Mouse (Mus musculus): ENCODE data around the gene Prune1. TPM values are rescaled to one million over a fixed set of nuclear protein-coding genes. Genes with fewer than 3 reads are reported as not detected.
A peak's percentile ranks its signal among the peaks of the same experiment; 100 is the strongest.
"Not testable (repeated sequence)": the region's sequence is repeated elsewhere in the genome, so short reads cannot be mapped to it uniquely, and the experiment has no call there.

Prune1 gene
- total RNA-seq, 2 experiments from 2014 or later: 63.9 to 69.3 TPM

DNA sequence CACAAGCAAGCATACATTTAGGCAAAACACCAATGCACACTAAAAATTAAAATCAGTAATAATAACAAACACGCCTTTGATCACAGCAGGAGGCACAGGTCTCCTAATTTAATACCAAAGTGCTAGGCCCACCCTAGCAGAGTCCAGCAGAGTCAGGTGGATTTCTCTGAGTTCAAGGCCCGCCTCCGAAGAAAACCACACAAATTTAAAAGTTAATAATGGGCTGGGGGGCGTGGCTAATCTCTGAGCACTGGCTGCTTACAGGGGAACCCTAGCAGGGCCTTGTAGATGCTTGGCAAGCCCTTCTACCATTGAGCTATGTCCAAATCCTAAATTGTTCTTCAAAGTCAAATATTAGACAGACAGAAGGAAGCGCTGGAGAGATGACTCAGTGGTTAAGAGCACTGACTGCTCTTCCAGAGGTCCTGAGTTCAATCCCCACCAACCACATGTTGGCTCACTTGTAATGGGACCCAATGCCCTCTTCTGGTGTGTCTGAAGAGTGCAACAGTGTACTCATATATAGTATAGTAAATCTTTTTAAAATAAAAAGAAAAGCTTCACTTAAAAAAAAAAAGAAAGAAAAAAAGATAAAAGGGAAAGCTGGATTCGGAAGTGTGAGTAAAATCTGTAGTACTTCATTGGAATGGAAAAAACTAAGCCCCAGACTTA, 63.3 kb downstream of the Prune1 start:
- DNase-seq: no peak
- intact Hi-C loops (cut with DNase I): no loop called here

DNA sequence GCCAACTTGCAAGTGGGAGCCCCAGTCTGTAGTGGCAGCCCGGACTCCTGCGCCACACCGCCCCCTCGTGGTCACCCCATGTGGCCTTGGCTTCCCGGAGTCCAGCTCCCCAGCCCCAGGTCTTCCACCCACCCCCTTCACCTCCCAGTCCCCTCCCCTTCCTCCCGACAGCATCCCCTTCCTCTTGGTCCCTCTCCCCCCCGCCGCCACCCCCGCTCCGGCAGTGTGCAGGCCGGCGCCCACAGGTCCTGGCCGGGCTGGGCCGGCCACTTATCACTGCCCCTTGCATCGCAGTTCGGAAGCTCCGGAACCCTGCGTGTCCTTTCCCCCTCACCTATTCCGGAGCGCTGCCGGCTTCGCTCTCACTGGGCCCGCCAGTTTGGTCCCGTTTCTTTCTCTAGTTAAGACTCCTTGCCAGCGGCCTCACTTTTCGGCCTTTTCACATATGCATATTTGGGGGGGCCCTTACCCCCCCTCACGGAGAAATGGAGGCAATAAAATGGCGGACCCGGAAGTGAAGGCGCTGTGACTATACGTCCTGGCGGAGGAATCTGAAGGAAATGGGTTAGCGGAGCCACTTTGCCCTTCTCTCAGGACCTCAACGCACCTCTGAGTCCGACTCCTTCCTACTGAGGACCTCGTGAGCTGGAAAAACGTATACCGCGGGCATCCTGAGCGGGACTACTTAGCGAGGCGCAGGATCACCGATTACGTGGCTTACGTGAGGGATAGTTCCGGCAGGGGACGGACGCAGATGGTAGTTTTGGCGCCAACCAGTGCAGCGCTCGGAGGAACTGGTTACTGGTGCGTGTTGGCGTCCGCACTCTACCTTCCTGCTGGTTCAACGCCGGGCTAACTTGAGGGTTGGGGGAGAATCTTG, 64.4 kb downstream of the Prune1 start, which contains the start of gene Gabpb2:
TSS of gene Gabpb2 (minus strand) at position 662 of the 880 bp plus-strand sequence.
- intact Hi-C loops (cut with DNase I): loop anchor here (2.0 kb wide), 1 partner anchor 75 kb away; the partner anchor contains the start of gene Tnfaip8l2
- peak; percentile 96 for DNase-seq

DNA sequence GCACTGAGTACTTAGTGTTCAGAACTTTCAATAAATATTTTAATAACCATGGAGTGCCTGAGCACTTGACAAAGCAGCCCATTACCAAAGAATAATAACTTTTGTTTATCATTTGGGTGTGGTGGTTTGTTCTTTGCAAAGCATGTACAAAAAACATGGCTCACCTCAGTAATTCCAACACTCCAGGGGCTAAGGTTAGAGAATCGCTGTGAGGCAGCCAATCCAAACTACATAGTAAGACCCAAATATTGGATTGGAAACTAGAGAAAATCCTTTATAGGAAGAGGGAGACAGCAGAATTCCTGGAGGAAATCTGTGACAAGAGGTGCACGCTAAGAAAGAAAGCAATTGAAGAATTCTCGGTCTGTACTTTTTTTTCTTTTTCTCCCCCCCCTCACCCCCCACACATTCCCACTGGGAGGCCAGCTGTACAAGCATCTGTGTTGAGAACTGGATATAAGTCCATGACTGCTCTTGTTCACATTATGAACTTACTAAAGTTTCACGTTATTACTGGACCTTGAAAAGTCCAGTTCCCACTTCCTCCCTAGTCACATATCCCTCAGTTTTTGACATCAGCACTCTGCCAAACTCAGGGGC, 65.1 kb downstream of the Prune1 start:
- no peak for DNase-seq
- intact Hi-C loops (cut with DNase I): loop anchor here (2.0 kb wide), 1 partner anchor 74 kb away; the partner anchor contains the start of gene Tnfaip8l2

DNA sequence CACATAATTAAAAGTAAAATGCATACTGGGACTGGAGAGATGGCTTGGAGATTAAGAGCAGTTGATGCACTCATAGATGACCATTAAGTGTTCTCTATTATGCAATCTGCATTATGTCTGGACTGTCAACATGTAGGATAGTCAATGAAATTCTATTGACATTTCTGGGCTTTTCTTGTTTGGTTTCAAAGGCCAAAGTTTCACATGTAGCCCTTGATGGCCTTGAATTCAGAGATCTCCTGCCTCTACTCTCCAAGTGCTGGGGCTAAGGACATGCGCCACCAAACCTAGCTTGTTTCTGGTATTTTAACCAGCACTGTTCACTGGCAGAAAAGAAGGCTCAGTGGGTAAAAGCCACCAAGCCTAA, 68.3 kb downstream of the Prune1 start:
- intact Hi-C loops (cut with DNase I): no loop called here
- no peak for DNase-seq

DNA sequence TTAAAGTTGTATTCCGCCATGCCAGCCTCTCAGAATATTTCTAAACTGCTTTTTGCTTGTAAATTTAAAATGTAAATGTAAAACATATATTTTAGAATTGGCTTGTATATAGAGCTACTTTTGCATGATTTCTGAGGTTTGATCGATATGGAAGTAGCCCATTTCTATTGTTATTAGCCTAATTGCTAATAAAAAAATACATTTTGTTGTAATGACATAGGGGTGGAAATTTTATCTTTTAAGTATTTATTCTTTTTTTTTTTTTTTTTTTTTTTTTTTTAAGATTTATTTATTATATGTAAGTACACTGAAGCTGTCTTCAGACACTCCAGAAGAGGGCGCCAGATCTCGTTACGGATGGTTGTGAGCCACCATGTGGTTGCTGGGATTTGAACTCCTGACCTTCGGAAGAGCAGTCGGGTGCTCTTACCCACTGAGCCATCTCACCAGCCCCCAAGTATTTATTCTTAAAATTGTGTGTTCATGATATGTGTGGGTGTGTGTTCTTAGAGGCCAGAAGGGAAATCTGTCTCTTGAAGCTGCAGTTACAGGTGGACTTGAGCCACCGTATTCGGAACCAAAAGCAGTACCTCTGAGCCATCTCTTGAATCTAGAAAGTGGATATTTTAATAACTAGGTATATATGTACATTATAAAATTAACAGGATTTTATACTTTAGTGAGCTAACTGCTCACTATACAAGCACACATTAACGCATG, 68.8 kb downstream of the Prune1 start:
- intact Hi-C loops (cut with DNase I); DNase-seq: not testable (repeated sequence)

DNA sequence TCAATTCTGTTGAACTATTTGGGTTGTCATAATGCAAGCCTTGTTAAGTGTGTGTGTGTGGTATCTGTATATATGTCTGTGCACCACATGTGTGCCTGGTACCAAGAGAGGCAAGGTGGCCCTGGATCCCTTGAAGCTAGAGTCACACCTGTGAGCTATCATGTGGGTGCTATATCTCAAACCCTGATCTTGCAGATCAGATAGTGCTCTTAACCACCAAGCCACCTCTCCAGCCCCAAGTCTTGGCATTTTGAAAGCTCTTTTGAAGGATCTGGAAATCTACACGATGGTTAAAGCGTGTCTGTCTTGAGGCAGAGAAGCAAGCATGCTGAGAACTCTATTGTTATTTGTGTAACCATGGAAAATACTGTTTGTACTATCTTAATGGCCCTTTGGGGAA, 71.3 kb downstream of the Prune1 start:
- DNase-seq: no peak

DNA sequence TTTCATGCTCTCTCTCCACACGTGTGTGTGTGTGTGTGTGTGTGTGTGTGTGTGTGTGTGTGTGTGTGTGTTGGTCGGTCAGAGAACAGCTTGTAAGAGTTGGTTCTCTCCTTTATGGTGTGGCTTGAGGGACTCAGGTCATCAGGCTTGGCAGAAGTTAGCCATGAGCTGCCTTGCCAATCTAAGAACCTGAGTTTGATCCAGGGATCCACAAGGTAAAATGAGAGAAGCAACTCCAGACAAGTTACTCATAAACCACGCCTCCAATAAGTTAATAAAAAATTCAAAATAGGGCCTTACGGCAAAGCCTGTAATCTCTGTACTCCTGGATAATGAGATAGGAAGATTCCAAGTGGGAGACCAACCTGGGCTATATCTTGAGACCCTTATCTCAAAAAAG, 73.6 kb downstream of the Prune1 start:
- DNase-seq: no peak
- intact Hi-C loops (cut with DNase I): no loop called here

More for the DNA sequence above, 71.3 kb downstream of the Prune1 start:
- intact Hi-C loops (cut with DNase I): no loop called here

DNA sequence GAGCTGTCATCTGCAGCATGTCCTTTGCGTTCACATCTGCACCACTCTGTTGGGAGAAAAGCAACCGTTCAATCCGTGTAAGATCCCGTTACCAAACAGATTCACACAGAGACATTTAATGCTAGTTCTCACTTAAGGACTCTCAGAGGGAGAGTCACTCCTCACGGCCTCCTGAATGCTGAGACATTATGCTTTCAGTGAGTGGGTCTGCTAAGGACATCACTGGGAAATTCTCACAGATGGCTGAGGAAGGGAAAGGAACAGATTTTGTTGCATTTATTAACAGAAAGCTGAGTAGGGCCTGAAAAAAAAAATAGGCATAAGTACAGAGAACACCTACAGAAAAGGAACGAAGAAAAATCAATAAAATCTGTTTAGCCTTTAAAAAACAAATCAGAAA, 78.0 kb downstream of the Prune1 start:
- no peak for DNase-seq
- intact Hi-C loops (cut with DNase I): no loop called here

Other genes with a start within 250 kb of the Prune1 start
- 100 to 1,000 TPM; 144 to 158 TPM for gene Psmd4, start 239.5 kb downstream of the Prune1 start, total RNA-seq (2021)
- gene Pip5k1a, start 175.1 kb downstream of the Prune1 start, total RNA-seq (2021): 10 to 100 TPM; 20.1 to 25.3 TPM
- gene Vps72, start 171.1 kb downstream of the Prune1 start, total RNA-seq (2021): 10 to 100 TPM; 77.2 to 78.4 TPM
- gene Tmod4, start 157.6 kb downstream of the Prune1 start, total RNA-seq (2021): 1 to 10 TPM in 1 of 2 experiments, under 1 TPM in 1; 0.87 to 1.0 TPM
- 10 to 100 TPM; 39.9 to 43.2 TPM for gene Scnm1, start 148.1 kb downstream of the Prune1 start, total RNA-seq (2021)
- gene Lysmd1, start 148.0 kb downstream of the Prune1 start, total RNA-seq (2021): 10 to 100 TPM; 19.8 to 23.0 TPM
- gene Tnfaip8l2, start 139.7 kb downstream of the Prune1 start, total RNA-seq (2021): under 1 TPM; 0.74 to 0.92 TPM
- gene Sema6c, start 121.6 kb downstream of the Prune1 start, total RNA-seq (2021): 100 to 1,000 TPM; 141 to 155 TPM
- gene Gabpb2, start 64.2 kb downstream of the Prune1 start, total RNA-seq (2021): 1 to 10 TPM; 9.0 TPM
- gene Cdc42se1, start 53.3 kb downstream of the Prune1 start, total RNA-seq (2021): 10 to 100 TPM; 62.1 to 62.4 TPM
- 100 to 1,000 TPM; 668 to 674 TPM for gene Mllt11, start 49.9 kb downstream of the Prune1 start, total RNA-seq (2021)
- not detected for gene Gm128, start 40.5 kb downstream of the Prune1 start, total RNA-seq (2021)
- under 1 TPM; 0.36 to 0.74 TPM for gene Bnipl, start 30.9 kb downstream of the Prune1 start, total RNA-seq (2021)
- gene Mindy1, start 731 bp downstream of the Prune1 start, total RNA-seq (2021): 10 to 100 TPM; 29.7 to 32.6 TPM
- 1 to 10 TPM; 1.0 to 1.2 TPM for gene Anxa9, start 25.1 kb upstream of the Prune1 start, total RNA-seq (2021)
- 10 to 100 TPM; 53.4 to 54.4 TPM for gene Cers2, start 32.7 kb upstream of the Prune1 start, total RNA-seq (2021)
- 10 to 100 TPM; 60.0 to 64.4 TPM for gene Setdb1, start 75.1 kb upstream of the Prune1 start, total RNA-seq (2021)
- gene 4930558C23Rik, start 120.8 kb upstream of the Prune1 start, total RNA-seq (2021): not detected
- 10 to 100 TPM; 40.4 to 46.1 TPM for gene Arnt, start 152.3 kb upstream of the Prune1 start, total RNA-seq (2021)
- 1 to 10 TPM; 7.1 to 7.2 TPM for gene Ctsk, start 217.2 kb upstream of the Prune1 start, total RNA-seq (2021)
- 1 to 10 TPM; 8.3 to 8.6 TPM for gene Ctss, start 244.7 kb upstream of the Prune1 start, total RNA-seq (2021)

All from left cerebral cortex, postnatal 4 days (tissue).